Mouse (Mus musculus) liver, embryonic 14.5 days (tissue): ENCODE results near the gene Rtkn2. TPM values are rescaled to one million over a fixed set of nuclear protein-coding genes. Genes with fewer than 3 reads are reported as not detected.

Source experiments
- ATAC-seq: fragments of 200-750 bp; cut with Nextera tagmentation; 2 replicates; pipeline ENCODE4 v1.8.0; 2017; ENCODE audit warnings: moderate number of reproducible peaks, mild to moderate bottlenecking, moderate library complexity; ENCODE audit not compliant: insufficient read depth
- DNase-seq, 3 experiments: peaks; one replicate each; pipeline ENCODE4 v3.0.0-alpha.2; 2012 to 2013; ENCODE audit warnings: low read depth in 3 of 3, low spot score in 3 of 3
- H3K27ac ChIP-seq: fragments of 300-500 bp; sonication (generic); 2 replicates; pipeline ENCODE4 v1.5.1; 2014; ENCODE audit warnings: moderate library complexity, mild to moderate bottlenecking, control low read depth, inconsistent platforms
- H3K27me3 ChIP-seq: fragments of 300-500 bp; sonication (generic); 2 replicates; pipeline ENCODE4 v1.6.1; 2014; ENCODE audit warnings: mild to moderate bottlenecking, low read length, moderate library complexity; ENCODE audit not compliant: control insufficient read depth, insufficient read depth
- H3K36me3 ChIP-seq: fragments of 300-500 bp; sonication (generic); replicated peaks from 2 replicates; pipeline ENCODE4 v1.6.1; 2014; ENCODE audit warnings: low read depth; ENCODE audit not compliant: control insufficient read depth, insufficient read depth
- H3K4me1 ChIP-seq, 2 experiments: fragments of 200-500 bp in 1 of 2; fragments of 300-500 bp in 1 of 2; sonication (generic) in 1 of 2; replicated peaks; 2 replicates each; pipeline ENCODE4 v1.6.1; 2012 to 2014; ENCODE audit warnings: antibody characterized with exemption in 1 of 2, inconsistent platforms in 1 of 2, low read length in 1 of 2; ENCODE audit not compliant: control insufficient read depth in 2 of 2, insufficient read depth in 2 of 2
- H3K4me2 ChIP-seq: fragments of 300-500 bp; sonication (generic); 2 replicates; pipeline ENCODE4 v1.6.1; 2014; ENCODE audit warnings: low read depth, mild to moderate bottlenecking, control low read depth, moderate library complexity
- H3K4me3 ChIP-seq, 2 experiments: fragments of 200-500 bp in 1 of 2; fragments of 300-500 bp in 1 of 2; sonication (generic) in 1 of 2; 2 replicates each; pipeline ENCODE4 v1.5.1; 2012 to 2014; ENCODE audit warnings: low read depth in 2 of 2, low read length in 2 of 2, mild to moderate bottlenecking in 2 of 2, control low read depth in 1 of 2, inconsistent platforms in 1 of 2, moderate library complexity in 1 of 2; ENCODE audit not compliant: insufficient read depth in 1 of 2
- H3K9ac ChIP-seq: fragments of 300-500 bp; sonication (generic); replicated peaks from 2 replicates; pipeline ENCODE4 v1.6.1; 2014; ENCODE audit warnings: mild to moderate bottlenecking, control low read depth, moderate library complexity
- H3K9me3 ChIP-seq: fragments of 300-500 bp; sonication (generic); 2 replicates; pipeline ENCODE4 v1.6.1; 2016; ENCODE audit warnings: low read length, mixed read lengths; ENCODE audit not compliant: control insufficient read depth
- CTCF ChIP-seq: IDR thresholded peaks from 2 replicates; pipeline ENCODE4 v1.5.1; 2016; ENCODE audit warnings: antibody characterized with exemption, low read depth, control low read depth
- EP300 ChIP-seq: IDR thresholded peaks from 2 replicates; pipeline ENCODE4 v1.6.1; 2016; ENCODE audit warnings: antibody characterized with exemption, low read depth
- WGBS: fragments of 180-500 bp; shearing (Covaris S2); extraction: QIAGEN DNeasy Blood & Tissue Kit; methylation state at CpG from one replicate; pipeline ENCODE4 v1.1.7; 2014; ENCODE audit not compliant: insufficient replicate concordance; 5-methylcytosine and 5-hydroxymethylcytosine counted together
- polyA plus RNA-seq, 2 experiments: library from polyadenylated mRNA; depleted of rRNA in 1 of 2; stranded (reverse) in 1 of 2; unstranded in 1 of 2; fragments of >200 nt; fragmentation: Nextera tagmentation in 1 of 2; extraction: Ambion mirVana in 1 of 2; gene quantifications; 2 replicates each; pipeline versions ENCODE4 v1.2.1 to v1.2.3; 2012 to 2014

Rtkn2 gene
- polyA plus RNA-seq, 2 experiments, result 0.37 to 0.93 TPM

DNA sequence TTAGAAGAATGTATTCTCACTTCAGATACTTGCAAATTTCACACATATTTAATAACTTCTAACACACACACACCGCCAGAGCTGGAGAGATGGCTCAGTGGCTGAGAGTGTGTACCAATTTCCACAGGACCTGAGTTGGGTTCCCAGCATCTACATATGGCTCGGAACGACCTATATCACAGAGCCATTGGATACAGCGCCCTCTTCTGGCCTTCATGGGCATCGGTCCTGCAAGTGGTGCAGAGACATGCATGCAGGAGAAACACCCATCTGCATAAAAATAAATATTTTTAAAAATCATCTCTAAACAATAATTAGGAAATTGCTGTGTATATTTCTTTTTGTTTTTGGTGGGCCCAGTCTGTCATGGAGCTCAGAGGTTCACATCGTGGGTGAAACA is 22.1 kb downstream of the Rtkn2 start:
- Histone ChIP-seq H3K4me3 (no peak overlapping the region), H3K9ac (no peak overlapping the region), H3K36me3 (no peaks in the 10 kb centered on the region), H3K4me1 (no peaks in the 10 kb centered on the region; a peak in 1 of 4 replicates), H3K27me3 (no peaks in the 10 kb centered on the region), H3K9me3 (no peaks in the 10 kb centered on the region), H3K27ac (no peak overlapping the region), H3K4me2 (no peak overlapping the region)
- no peak for DNase-seq
- 77% methylated on average over 6 of the region's 6 CpGs for WGBS
- ATAC-seq, result no peak
- no peak for TF ChIP-seq EP300
- peak; percentile 60 for TF ChIP-seq CTCF

DNA sequence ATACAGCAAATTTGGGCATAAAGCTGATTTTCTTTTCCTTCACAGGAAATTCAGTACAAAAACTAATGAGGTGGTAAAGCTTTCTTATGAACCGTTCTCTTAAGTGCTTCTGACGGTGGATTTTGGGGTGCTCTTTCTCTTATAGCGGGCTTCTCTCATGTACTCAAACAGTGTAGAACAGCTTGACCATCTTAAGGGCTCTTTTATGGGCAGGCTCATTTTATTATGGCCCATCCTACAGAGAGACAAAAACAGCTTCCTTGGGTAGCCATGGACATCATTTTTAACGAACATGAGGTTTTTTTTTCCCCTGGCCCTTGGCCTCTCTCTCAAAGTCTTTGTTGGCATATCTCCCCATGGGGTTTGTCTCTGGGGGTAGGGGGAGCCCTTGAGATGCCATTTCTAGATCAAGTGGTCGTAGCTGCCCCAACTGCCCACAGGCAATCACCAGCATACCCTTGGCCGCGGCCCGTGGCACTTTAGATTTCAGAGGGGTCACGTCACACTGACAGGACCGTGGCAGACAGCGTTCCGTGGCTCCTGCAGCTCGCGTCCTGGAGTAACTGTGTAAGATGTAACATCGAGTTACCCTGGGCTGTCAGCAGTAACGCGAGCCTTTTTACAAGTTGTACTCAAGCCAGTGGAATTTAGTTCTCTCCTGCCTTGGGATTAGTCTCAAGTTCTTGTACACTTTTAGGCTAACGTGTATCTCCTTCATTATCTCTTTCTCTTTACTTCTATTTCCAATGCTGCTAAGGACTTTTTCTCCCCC is 24.5 kb downstream of the Rtkn2 start:
- DNase-seq, result no peak
- H3K27ac ChIP-seq, result no peak overlapping the region
- ATAC-seq, result no peak
- no peaks in the 10 kb centered on the region for H3K27me3 ChIP-seq
- no peaks in the 10 kb centered on the region for H3K9me3 ChIP-seq
- 78% methylated on average over 18 of the region's 18 CpGs for WGBS
- no peak overlapping the region for H3K9ac ChIP-seq
- no peaks in the 10 kb centered on the region for H3K4me1 ChIP-seq
- no peaks in the 10 kb centered on the region for H3K36me3 ChIP-seq
- TF ChIP-seq EP300 (no peak), CTCF (no peak)
- no peak overlapping the region for H3K4me2 ChIP-seq
- H3K4me3 ChIP-seq, result no peak overlapping the region

DNA sequence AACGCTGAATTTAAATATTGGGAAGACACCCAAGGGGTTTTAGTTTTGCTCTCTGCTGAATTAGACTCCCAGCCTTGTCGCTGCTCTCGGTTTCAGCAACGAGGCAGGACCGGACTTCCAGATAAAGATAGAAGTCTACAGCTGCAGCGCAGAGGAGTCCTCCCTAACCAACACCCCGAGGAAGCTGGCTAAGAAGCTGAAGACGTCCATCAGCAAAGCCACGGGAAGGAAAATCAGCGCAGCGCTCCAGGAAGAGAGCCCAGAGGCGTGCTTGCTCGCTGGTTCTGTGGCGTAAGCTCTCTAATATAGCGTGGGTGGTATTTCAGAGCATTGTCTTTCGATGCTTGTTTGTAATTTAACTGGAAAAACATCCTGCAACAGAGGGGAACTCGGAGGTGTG is 26.0 kb downstream of the Rtkn2 start:
- no peaks in the 10 kb centered on the region for H3K36me3 ChIP-seq
- H3K4me1 ChIP-seq, result no peaks in the 10 kb centered on the region
- 68% methylated on average over 17 of the region's 17 CpGs for WGBS
- no peaks in the 10 kb centered on the region for H3K27me3 ChIP-seq
- no peaks in the 10 kb centered on the region for H3K9me3 ChIP-seq
- no peak overlapping the region for H3K4me2 ChIP-seq
- ATAC-seq (no peak), DNase-seq (no peak)
- H3K9ac ChIP-seq, result no peak overlapping the region
- H3K4me3 ChIP-seq, result no peak overlapping the region
- H3K27ac ChIP-seq, result no peak overlapping the region
- TF ChIP-seq EP300 (no peak), CTCF (no peak)

DNA sequence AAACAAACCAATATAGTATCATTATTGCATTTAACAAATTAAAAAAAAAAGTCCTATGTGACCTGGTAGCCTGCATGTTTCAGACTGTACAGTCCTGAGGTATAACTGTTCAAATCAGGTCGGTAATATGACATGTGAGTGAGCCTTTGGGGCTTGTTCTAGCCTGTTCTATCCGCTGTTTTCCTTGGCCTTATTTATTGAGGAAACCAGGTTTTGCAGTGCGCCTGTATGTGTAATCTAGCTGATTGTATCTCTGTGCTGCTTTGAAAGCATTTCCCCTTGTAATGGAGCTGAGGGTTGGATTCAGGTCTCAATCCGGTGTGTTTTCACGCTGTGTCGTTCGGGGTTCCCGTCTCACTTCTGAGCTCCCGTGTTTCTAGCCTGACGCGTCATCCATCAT is 27.1 kb downstream of the Rtkn2 start:
- 76% methylated on average over 11 of the region's 11 CpGs for WGBS
- Histone ChIP-seq H3K9ac (no peak overlapping the region), H3K27ac (no peak overlapping the region), H3K4me3 (no peak overlapping the region), H3K9me3 (no peaks in the 10 kb centered on the region), H3K4me1 (no peaks in the 10 kb centered on the region), H3K4me2 (no peak overlapping the region), H3K27me3 (no peaks in the 10 kb centered on the region), H3K36me3 (no peaks in the 10 kb centered on the region)
- no peak for ATAC-seq
- TF ChIP-seq CTCF (no peak), EP300 (no peak)
- DNase-seq, result no peak

DNA sequence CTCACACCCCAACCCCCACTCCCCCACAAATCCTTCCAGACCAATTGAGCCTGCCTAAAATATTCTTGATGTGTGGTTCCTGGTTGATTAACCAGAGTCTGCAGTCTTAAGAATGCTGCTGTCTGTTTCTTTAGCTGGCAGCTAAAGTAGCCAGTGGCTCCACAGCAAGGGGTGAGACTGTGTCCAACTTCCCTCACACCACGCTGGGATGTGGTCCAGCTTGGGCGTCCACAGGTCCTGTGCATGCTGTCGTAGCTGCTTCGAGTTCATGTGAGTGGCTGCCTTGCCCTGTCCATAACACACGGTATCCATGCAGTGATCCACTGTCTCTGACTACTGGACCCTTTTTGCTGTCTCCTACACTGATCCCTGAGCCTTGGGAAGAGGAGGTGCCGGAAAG is 27.7 kb downstream of the Rtkn2 start:
- Histone ChIP-seq H3K9ac (no peak overlapping the region), H3K4me2 (no peak overlapping the region), H3K4me3 (no peak overlapping the region), H3K4me1 (no peaks in the 10 kb centered on the region), H3K36me3 (no peaks in the 10 kb centered on the region), H3K27me3 (no peaks in the 10 kb centered on the region), H3K9me3 (no peaks in the 10 kb centered on the region), H3K27ac (no peak overlapping the region)
- DNase-seq (no peak), ATAC-seq (no peak)
- no peak for TF ChIP-seq CTCF
- 77% methylated on average over 6 of the region's 6 CpGs for WGBS
